Mouse (Mus musculus) forebrain, embryonic 12.5 days (tissue): ENCODE measurements around the gene Smc5. TPM values are rescaled to one million over a fixed set of nuclear protein-coding genes. Genes with fewer than 3 reads are reported as not detected.
A peak's percentile ranks its signal among the peaks of the same experiment; 100 is the strongest.

Experiments
- ATAC-seq: fragments of 200-750 bp; cut with Nextera tagmentation; 2 replicates; pipeline ENCODE4 v1.8.0; 2017; ENCODE audit warnings: moderate TSS enrichment; ENCODE audit not compliant: low FRiP score
- H3K27ac ChIP-seq: fragments of 300-500 bp; sonication (generic); 2 replicates; pipeline ENCODE4 v1.5.1; 2016; ENCODE audit warnings: mild to moderate bottlenecking
- H3K27me3 ChIP-seq: fragments of 300-500 bp; sonication (generic); 2 replicates; pipeline ENCODE4 v1.6.1; 2016; ENCODE audit warnings: mild to moderate bottlenecking
- H3K36me3 ChIP-seq: fragments of 300-500 bp; sonication (generic); replicated peaks from 2 replicates; pipeline ENCODE4 v1.6.1; 2016; ENCODE audit warnings: mild to moderate bottlenecking
- H3K4me1 ChIP-seq: fragments of 300-500 bp; sonication (generic); 2 replicates; pipeline ENCODE4 v1.6.1; 2016
- H3K4me2 ChIP-seq: fragments of 300-500 bp; sonication (generic); 2 replicates; pipeline ENCODE4 v1.6.1; 2016; ENCODE audit warnings: mild to moderate bottlenecking, moderate library complexity
- H3K4me3 ChIP-seq: fragments of 300-500 bp; sonication (generic); replicated peaks from 2 replicates; pipeline ENCODE4 v1.5.1; 2016; ENCODE audit warnings: mild to moderate bottlenecking
- H3K9ac ChIP-seq: fragments of 300-500 bp; sonication (generic); 2 replicates; pipeline ENCODE4 v1.6.1; 2016; ENCODE audit warnings: mild to moderate bottlenecking
- H3K9me3 ChIP-seq: fragments of 300-500 bp; sonication (generic); 2 replicates; pipeline ENCODE4 v1.6.1; 2016
- whole genome bisulfite sequencing: fragments of 180-500 bp; shearing (Covaris S2); methylation state at CpG from one replicate; pipeline ENCODE4 v1.1.7; 2016; 5-methylcytosine and 5-hydroxymethylcytosine counted together
- polyA plus RNA-seq: library from polyadenylated mRNA; unstranded; fragments of >200 nt; fragmentation: Nextera tagmentation; extraction: Ambion mirVana; gene quantifications from 2 replicates; pipeline ENCODE4 v1.2.1, GENCODE M21; 2016

Smc5 gene
- polyA plus RNA-seq: 58.6 and 62.6 TPM in 2 replicates

GRCm38 (mm10) chr19:23273355-23274053 lies at the start of gene Smc5:
Gene Smc5 (minus strand): TSS chr19:23273897.
- H3K9ac ChIP-seq: peak within 1 kb of the TSS; percentile 91
- WGBS: under 1% methylated on average over 68 of the region's 69 CpGs
- H3K4me3 ChIP-seq: peak within 1 kb of the TSS; percentile 86
- peak within 1 kb of the TSS; percentile 78 for H3K27ac ChIP-seq
- ATAC-seq: peak; percentile 97
- peaks cover 2% of the 10 kb centered on the region for H3K36me3 ChIP-seq
- H3K9me3 ChIP-seq: no peaks in the 10 kb centered on the region
- peaks cover 14% of the 10 kb centered on the region for H3K4me1 ChIP-seq
- H3K4me2 ChIP-seq: peak within 1 kb of the TSS; percentile 61
- H3K27me3 ChIP-seq: no peaks in the 10 kb centered on the region

- ATAC-seq: no peak
- 89% methylated on average over 3 of the region's 3 CpGs for WGBS
Observed at GRCm38 (mm10) chr19:23323107-23323506, 49.4 kb upstream of the Smc5 start.

GRCm38 (mm10) chr19:23317989-23318358 lies 44.3 kb upstream of the Smc5 start:
- 89% methylated on average over 5 of the region's 5 CpGs for WGBS
- no peak for ATAC-seq

More at GRCm38 (mm10) chr19:23323107-23323506, 49.4 kb upstream of the Smc5 start:
- no peaks in the 10 kb centered on the region for H3K4me1 ChIP-seq
- H3K4me3 ChIP-seq: no peak overlapping the region
- no peak overlapping the region for H3K27ac ChIP-seq
- H3K9ac ChIP-seq: no peak overlapping the region
- H3K9me3 ChIP-seq: no peaks in the 10 kb centered on the region
- no peak overlapping the region for H3K4me2 ChIP-seq
- no peaks in the 10 kb centered on the region for H3K36me3 ChIP-seq
- H3K27me3 ChIP-seq: no peaks in the 10 kb centered on the region

GRCm38 (mm10) chr19:23317295-23317988 lies 43.7 kb upstream of the Smc5 start:
- no peak for ATAC-seq
- Histone ChIP-seq H3K27me3 (no peaks in the 10 kb centered on the region), H3K9ac (no peak overlapping the region), H3K9me3 (no peaks in the 10 kb centered on the region), H3K27ac (no peak overlapping the region), H3K4me3 (no peak overlapping the region), H3K4me2 (no peak overlapping the region), H3K36me3 (no peaks in the 10 kb centered on the region), H3K4me1 (no peaks in the 10 kb centered on the region)
- WGBS: 78% methylated on average over 5 of the region's 5 CpGs

More at GRCm38 (mm10) chr19:23317989-23318358, 44.3 kb upstream of the Smc5 start:
- H3K36me3 ChIP-seq: no peaks in the 10 kb centered on the region
- H3K27me3 ChIP-seq: no peaks in the 10 kb centered on the region
- no peaks in the 10 kb centered on the region for H3K9me3 ChIP-seq
- no peak overlapping the region for H3K9ac ChIP-seq
- no peak overlapping the region for H3K27ac ChIP-seq
- no peaks in the 10 kb centered on the region for H3K4me1 ChIP-seq
- H3K4me3 ChIP-seq: no peak overlapping the region
- no peak overlapping the region for H3K4me2 ChIP-seq

- H3K36me3 ChIP-seq: no peaks in the 10 kb centered on the region
- H3K9ac ChIP-seq: no peak overlapping the region
- H3K4me1 ChIP-seq: no peaks in the 10 kb centered on the region
- WGBS: 90% methylated on average over 5 of the region's 5 CpGs
- ATAC-seq: no peak
- no peaks in the 10 kb centered on the region for H3K9me3 ChIP-seq
- H3K27ac ChIP-seq: no peak overlapping the region
- no peaks in the 10 kb centered on the region for H3K27me3 ChIP-seq
- H3K4me2 ChIP-seq: no peak overlapping the region
- H3K4me3 ChIP-seq: no peak overlapping the region
Observed at GRCm38 (mm10) chr19:23316851-23317250, 43.2 kb upstream of the Smc5 start.

- 76% methylated on average over 2 of the region's 2 CpGs for WGBS
- Histone ChIP-seq H3K9me3 (no peaks in the 10 kb centered on the region), H3K4me2 (no peak overlapping the region), H3K27ac (no peak overlapping the region), H3K4me1 (no peaks in the 10 kb centered on the region), H3K27me3 (no peaks in the 10 kb centered on the region), H3K36me3 (no peaks in the 10 kb centered on the region), H3K9ac (no peak overlapping the region), H3K4me3 (no peak overlapping the region)
- ATAC-seq: no peak
Observed at GRCm38 (mm10) chr19:23309979-23310378, 36.3 kb upstream of the Smc5 start.

- Histone ChIP-seq H3K4me3 (no peak overlapping the region), H3K27me3 (no peaks in the 10 kb centered on the region), H3K9me3 (no peaks in the 10 kb centered on the region), H3K4me2 (no peak overlapping the region), H3K36me3 (no peaks in the 10 kb centered on the region), H3K9ac (no peak overlapping the region), H3K27ac (no peak overlapping the region), H3K4me1 (no peaks in the 10 kb centered on the region)
- WGBS: 82% methylated on average over 7 of the region's 7 CpGs
- no peak for ATAC-seq
Observed at GRCm38 (mm10) chr19:23306671-23307070, 33.0 kb upstream of the Smc5 start.

GRCm38 (mm10) chr19:23299987-23300386 lies 26.3 kb upstream of the Smc5 start:
- no peak overlapping the region for H3K4me2 ChIP-seq
- no peaks in the 10 kb centered on the region for H3K9me3 ChIP-seq
- H3K9ac ChIP-seq: no peak overlapping the region
- no peaks in the 10 kb centered on the region for H3K36me3 ChIP-seq
- WGBS: 93% methylated on average over 3 of the region's 3 CpGs
- H3K4me1 ChIP-seq: no peaks in the 10 kb centered on the region
- no peak overlapping the region for H3K4me3 ChIP-seq
- no peak for ATAC-seq
- H3K27me3 ChIP-seq: no peaks in the 10 kb centered on the region
- no peak overlapping the region for H3K27ac ChIP-seq

GRCm38 (mm10) chr19:23298917-23299316 lies 25.2 kb upstream of the Smc5 start:
- H3K27me3 ChIP-seq: no peaks in the 10 kb centered on the region
- H3K27ac ChIP-seq: no peak overlapping the region
- H3K9me3 ChIP-seq: no peaks in the 10 kb centered on the region
- no peak overlapping the region for H3K9ac ChIP-seq
- no peaks in the 10 kb centered on the region for H3K4me1 ChIP-seq
- WGBS: 91% methylated on average over 1 of the region's 1 CpGs
- H3K4me3 ChIP-seq: no peak overlapping the region
- H3K4me2 ChIP-seq: no peak overlapping the region
- H3K36me3 ChIP-seq: no peaks in the 10 kb centered on the region
- ATAC-seq: no peak

- Histone ChIP-seq H3K4me2 (no peak overlapping the region), H3K9me3 (no peaks in the 10 kb centered on the region), H3K4me1 (no peaks in the 10 kb centered on the region), H3K36me3 (no peaks in the 10 kb centered on the region), H3K4me3 (no peak overlapping the region), H3K27ac (no peak overlapping the region), H3K9ac (no peak overlapping the region), H3K27me3 (no peaks in the 10 kb centered on the region)
- ATAC-seq: no peak
Observed at GRCm38 (mm10) chr19:23297191-23297590, 23.5 kb upstream of the Smc5 start.

- no peak for ATAC-seq
- WGBS: 79% methylated on average over 1 of the region's 1 CpGs
Observed at GRCm38 (mm10) chr19:23289251-23289650, 15.6 kb upstream of the Smc5 start.

GRCm38 (mm10) chr19:23281911-23282660 lies 8.4 kb upstream of the Smc5 start:
- Histone ChIP-seq H3K4me2 (no peak overlapping the region), H3K9ac (no peak overlapping the region), H3K27ac (no peak overlapping the region), H3K27me3 (no peaks in the 10 kb centered on the region), H3K9me3 (no peaks in the 10 kb centered on the region), H3K4me1 (no peaks in the 10 kb centered on the region), H3K36me3 (no peaks in the 10 kb centered on the region), H3K4me3 (no peak overlapping the region)
- no peak for ATAC-seq
- 53% methylated on average over 8 of the region's 8 CpGs for WGBS

More at GRCm38 (mm10) chr19:23289251-23289650, 15.6 kb upstream of the Smc5 start:
- Histone ChIP-seq H3K9me3 (no peaks in the 10 kb centered on the region), H3K4me1 (no peaks in the 10 kb centered on the region), H3K36me3 (no peaks in the 10 kb centered on the region), H3K27ac (no peak overlapping the region), H3K4me2 (no peak overlapping the region), H3K4me3 (no peak overlapping the region), H3K27me3 (no peaks in the 10 kb centered on the region), H3K9ac (no peak overlapping the region)
